Mouse (Mus musculus) ovary, postnatal 10 days (tissue): ENCODE results near the gene 1700003H04Rik.

Experiments
- DNase-seq: peaks from one replicate; pipeline ENCODE4 v3.0.0; 2022; ENCODE audit warnings: low spot score

The 1700003H04Rik gene

GRCm38 (mm10) chr3:124581001-124581400, at the start of gene 1700003H04Rik:
Gene 1700003H04Rik, minus strand, starts transcription at chr3:124581101.
- no peak for DNase-seq

GRCm38 (mm10) chr3:124623031-124623430, 42.1 kb upstream of the 1700003H04Rik start:
- DNase-seq, result no peak

- DNase-seq, result no peak
Measured at GRCm38 (mm10) chr3:124613287-124613686, 32.4 kb upstream of the 1700003H04Rik start.

GRCm38 (mm10) chr3:124609956-124610355, 29.1 kb upstream of the 1700003H04Rik start:
- DNase-seq, result no peak

GRCm38 (mm10) chr3:124606021-124606517, 25.2 kb upstream of the 1700003H04Rik start:
- DNase-seq, result no peak

GRCm38 (mm10) chr3:124605518-124605917, 24.6 kb upstream of the 1700003H04Rik start:
- no peak for DNase-seq

GRCm38 (mm10) chr3:124597789-124598188, 16.9 kb upstream of the 1700003H04Rik start:
- DNase-seq, result no peak

- no peak for DNase-seq
Measured at GRCm38 (mm10) chr3:124587534-124587933, 6.6 kb upstream of the 1700003H04Rik start.

GRCm38 (mm10) chr3:124585761-124586160, 4.9 kb upstream of the 1700003H04Rik start:
- no peak for DNase-seq

- DNase-seq, result no peak
Measured at GRCm38 (mm10) chr3:124557317-124557716, 23.6 kb downstream of the 1700003H04Rik start.

GRCm38 (mm10) chr3:124555963-124556362, 24.9 kb downstream of the 1700003H04Rik start:
- DNase-seq, result no peak

- no peak for DNase-seq
Measured at GRCm38 (mm10) chr3:124555092-124555491, 25.8 kb downstream of the 1700003H04Rik start.

- DNase-seq, result no peak
Measured at GRCm38 (mm10) chr3:124548898-124549297, 32.0 kb downstream of the 1700003H04Rik start.

- DNase-seq, result no peak
Measured at GRCm38 (mm10) chr3:124538260-124538659, 42.6 kb downstream of the 1700003H04Rik start.

GRCm38 (mm10) chr3:124536602-124537001, 44.3 kb downstream of the 1700003H04Rik start:
- no peak for DNase-seq

GRCm38 (mm10) chr3:124518786-124519185, 62.1 kb downstream of the 1700003H04Rik start:
- DNase-seq, result no peak
